ENCODE assay signal across 13 mouse cellular contexts in the genomic region with DNA sequence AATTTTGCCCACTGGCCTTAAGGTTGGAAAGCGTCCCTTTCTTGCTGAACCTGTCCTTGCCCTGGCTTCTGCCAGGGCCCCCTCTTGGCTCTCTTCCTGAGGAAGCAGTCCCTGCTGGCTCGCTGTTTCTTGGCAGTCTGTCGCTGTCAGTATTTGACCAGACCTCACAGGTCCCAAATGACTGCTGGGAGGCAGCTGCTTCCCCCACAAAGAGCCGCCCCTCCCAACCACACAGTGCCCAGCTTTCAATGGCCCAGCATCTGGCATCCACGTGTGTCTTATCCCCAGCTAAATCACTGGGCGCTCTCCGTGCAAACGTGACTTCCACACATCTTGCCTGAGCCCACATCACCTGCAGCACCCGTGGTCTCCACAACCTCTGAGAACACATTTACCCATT.
DNase-seq lines count a peak whose midpoint lies in the region; ATAC-seq and TF ChIP-seq lines count a peak whose summit lies in the region.
"Had no signal": no experiment of that assay in that cellular context is flagged by ENCODE, and none has a peak within 500 bp of the region (broad histone marks: within the 10 kb centered on the region; RNA-seq: fewer than 3 reads in every experiment).

No protein-coding gene starts in this region.

- ATAC-seq in embryonic facial prominence, embryonic 11.5 days (replicated peaks; ENCODE audit: insufficient number of reproducible peaks, low FRiP score, low TSS enrichment, low read depth) = no peak
- 0 out of 2 replicates have a peak, but pooled peaks have one; percentile 48 for ATAC-seq in midbrain, embryonic 15.5 days (replicated peaks)
- ATAC-seq: intestine, postnatal 0 days had no signal

- H3K27ac ChIP-seq in embryonic facial prominence, embryonic 11.5 days (replicated peaks; ENCODE audit: low read depth, low read length) = no peak overlapping the region
- no peak overlapping the region for H3K27ac ChIP-seq in midbrain, embryonic 15.5 days

- H3K27me3 ChIP-seq in embryonic facial prominence, embryonic 11.5 days (ENCODE audit: control insufficient read depth, insufficient read depth, low read length) = no peaks in the 10 kb centered on the region
- H3K27me3 ChIP-seq in midbrain, embryonic 15.5 days (replicated peaks) = no peaks in the 10 kb centered on the region; the same call in 1 of the 2 replicates

- H3K4me1 ChIP-seq in embryonic facial prominence, embryonic 11.5 days (ENCODE audit: control insufficient read depth, insufficient read depth, low read length) = no peaks in the 10 kb centered on the region
- H3K4me1 ChIP-seq in midbrain, embryonic 15.5 days = no peaks in the 10 kb centered on the region

- no peaks in the 10 kb centered on the region for H3K9me3 ChIP-seq in embryonic facial prominence, embryonic 11.5 days (replicated peaks; ENCODE audit: control insufficient read depth, low read length)
- H3K9me3 ChIP-seq in midbrain, embryonic 15.5 days = no peaks in the 10 kb centered on the region

- 42% methylated on average over 9 of the region's 9 CpGs for WGBS in embryonic facial prominence, embryonic 11.5 days
- 44% methylated on average over 9 of the region's 9 CpGs for WGBS in midbrain, embryonic 15.5 days

- DNase-seq in kidney, postnatal 14 days = peak; percentile 7
- no peak for DNase-seq in kidney, postnatal 25 days
- peak; percentile 76 for DNase-seq in brain, embryonic 14.5 days (ENCODE audit: low read depth)
- peak; percentile 56 for DNase-seq in embryonic facial prominence, embryonic 11.5 days (ENCODE audit: low spot score)
- DNase-seq in right cerebral cortex, adult 2 months (ENCODE audit: low spot score in 2 of 2) = no peak
- no peak for DNase-seq in gastrocnemius, adult 18-20 months (ENCODE audit: low spot score)
- DNase-seq: adrenal gland, postnatal 25 days; heart, adult 11 months; kidney, postnatal 36 days; layer of hippocampus, postnatal 36 days; lung, postnatal 10 days had no signal

- H3K4me2 ChIP-seq in embryonic facial prominence, embryonic 11.5 days (ENCODE audit: low read depth, low read length) = no peak overlapping the region
- H3K4me2 ChIP-seq in midbrain, embryonic 15.5 days = no peak overlapping the region

- H3K9ac ChIP-seq in embryonic facial prominence, embryonic 11.5 days (replicated peaks; ENCODE audit: low read length) = no peak overlapping the region
- no peak overlapping the region for H3K9ac ChIP-seq in midbrain, embryonic 15.5 days

- no peaks in the 10 kb centered on the region for H3K36me3 ChIP-seq in embryonic facial prominence, embryonic 11.5 days (replicated peaks; ENCODE audit: control insufficient read depth, insufficient read depth, low read depth, low read length)
- H3K36me3 ChIP-seq in midbrain, embryonic 15.5 days (replicated peaks) = no peaks in the 10 kb centered on the region

- no peak for TF ChIP-seq CTCF in brain, embryonic 14.5 days (IDR thresholded peaks at IDR 0.05; ENCODE audit: borderline replicate concordance, extremely low read depth, insufficient read depth, insufficient read length)

- no peak for TF ChIP-seq POLR2A in brain, embryonic 14.5 days (IDR thresholded peaks at IDR 0.05; ENCODE audit: borderline replicate concordance, extremely low read depth, insufficient read depth, insufficient read length, poor library complexity, severe bottlenecking)

- H3K4me3 ChIP-seq in embryonic facial prominence, embryonic 11.5 days (ENCODE audit: low read depth, low read length) = no peak overlapping the region
- H3K4me3 ChIP-seq in midbrain, embryonic 15.5 days = no peak overlapping the region

Comparison
In these comparisons a context has a peak if more than half of its experiments do, and no peak if none do; other contexts are left out.
1. DNase-seq: peak in kidney, postnatal 14 days (single experiment), brain, embryonic 14.5 days (single experiment) and embryonic facial prominence, embryonic 11.5 days (single experiment); none in kidney, postnatal 25 days (0 of 2), right cerebral cortex, adult 2 months (0 of 2) and gastrocnemius, adult 18-20 months (single experiment).